Mouse (Mus musculus): ENCODE results near the gene Tmco2. TPM values are rescaled to one million over a fixed set of nuclear protein-coding genes. Genes with fewer than 3 reads are reported as not detected.

Tmco2 gene
- not detected in 2 replicates for polyA plus RNA-seq (2015; fragmentation: Nextera tagmentation; extraction: Ambion mirVana)

DNA sequence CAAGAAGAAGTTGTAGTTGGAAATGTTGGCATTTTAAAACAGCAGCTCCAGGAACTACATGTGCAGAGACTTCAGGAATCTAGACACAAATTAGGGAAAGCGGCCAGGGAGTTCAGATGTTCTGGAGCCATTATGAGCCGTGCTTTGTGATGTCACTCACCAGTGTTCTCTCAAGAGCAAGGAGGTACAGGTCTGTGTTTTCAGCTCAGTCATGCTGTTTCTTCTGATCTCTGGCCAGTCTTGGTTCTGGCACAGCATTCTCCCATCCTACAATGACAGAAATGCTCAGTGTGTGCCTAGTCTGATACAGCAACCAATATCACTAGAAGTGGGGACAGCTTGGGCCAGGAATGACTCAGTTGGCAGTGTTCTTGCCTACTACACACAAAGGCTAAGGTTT lies at the start of gene Tmco2:
Tmco2 (minus strand) TSS at position 101 of the 400 bp plus-strand sequence.

DNA sequence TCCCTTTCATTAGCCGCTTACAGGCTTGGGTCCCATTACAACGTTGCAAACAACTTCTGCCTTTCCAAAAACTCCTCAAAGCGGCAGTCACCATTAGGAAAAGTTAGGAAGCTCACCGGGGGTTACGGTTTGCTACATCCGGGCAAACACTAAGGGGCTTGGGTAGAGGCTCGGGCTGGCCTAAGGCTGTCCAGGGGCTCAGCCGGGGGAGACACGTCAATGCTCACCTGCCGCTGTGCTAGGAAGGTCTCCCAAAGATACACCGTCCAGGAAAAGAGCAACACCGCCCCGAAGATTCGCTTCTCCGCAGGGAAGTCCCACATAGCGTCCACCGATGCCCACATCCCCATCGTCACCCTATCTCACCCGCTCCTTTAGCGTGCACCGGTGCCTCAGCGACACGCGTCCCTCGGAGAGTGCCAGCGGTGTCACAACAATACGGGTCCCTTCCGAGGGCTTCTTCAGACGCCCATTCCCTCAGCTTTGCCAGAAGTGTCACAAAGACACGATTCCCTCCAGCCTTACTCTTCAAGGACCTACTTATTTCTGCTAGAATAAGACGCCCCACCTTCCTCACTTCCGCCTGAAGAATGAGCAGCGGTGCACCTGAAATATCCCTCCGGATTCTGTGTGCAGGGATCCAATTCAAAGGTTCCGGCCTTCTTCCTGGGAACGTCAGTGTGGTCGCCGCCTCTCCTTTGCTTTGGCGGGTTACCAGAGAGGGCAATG lies 11.2 kb downstream of the Tmco2 start, which contains the start of gene Zmpste24:
Zmpste24 (minus strand) TSS at position 592 of the 729 bp plus-strand sequence.

Other genes starting within 250 kb of the Tmco2 start
- 12.3 and 14.0 TPM in 2 replicates for gene Exo5, start 184.2 kb downstream of the Tmco2 start, polyA plus RNA-seq (2015; fragmentation: Nextera tagmentation; extraction: Ambion mirVana)
- gene Zfp69, start 157.5 kb downstream of the Tmco2 start, polyA plus RNA-seq (2015; fragmentation: Nextera tagmentation; extraction: Ambion mirVana) = 3.1 and 3.3 TPM in 2 replicates
- 15.4 and 15.9 TPM in 2 replicates for gene Smap2, start 92.0 kb downstream of the Tmco2 start, polyA plus RNA-seq (2015; fragmentation: Nextera tagmentation; extraction: Ambion mirVana)
- 5.8 and 7.3 TPM in 2 replicates for gene Col9a2, start 69.8 kb downstream of the Tmco2 start, polyA plus RNA-seq (2015; fragmentation: Nextera tagmentation; extraction: Ambion mirVana)
- gene Zmpste24, start 11.0 kb downstream of the Tmco2 start, polyA plus RNA-seq (2015; fragmentation: Nextera tagmentation; extraction: Ambion mirVana) = 23.2 and 33.0 TPM in 2 replicates
- gene Rlf, start 105.9 kb upstream of the Tmco2 start, polyA plus RNA-seq (2015; fragmentation: Nextera tagmentation; extraction: Ambion mirVana) = 6.2 and 11.0 TPM in 2 replicates
- gene Gm12888, start 215.7 kb upstream of the Tmco2 start, polyA plus RNA-seq (2015; fragmentation: Nextera tagmentation; extraction: Ambion mirVana) = not detected in 2 replicates

Data from adrenal gland, postnatal 0 days (tissue).